Mouse (Mus musculus) heart, postnatal 10 days (tissue): ENCODE measurements at regions not wholly inside any gene's neighbourhood (a gene's known extent, or its start where the extent isn't known, plus 50 kb on each side); places are given as distances from the start of the nearest gene placed in this dataset.
A peak's percentile ranks its signal among the peaks of the same experiment; 100 is the strongest.

Source experiments
- DNase-seq, 2 experiments: peaks; one replicate each; pipeline ENCODE4 v3.0.0; 2021
- intact Hi-C: fragments of 180-260 bp; cut with DNase I; formaldehyde crosslinking; loops from one replicate; pipeline ENCODE4 v1.15.1; 2025

DNA sequence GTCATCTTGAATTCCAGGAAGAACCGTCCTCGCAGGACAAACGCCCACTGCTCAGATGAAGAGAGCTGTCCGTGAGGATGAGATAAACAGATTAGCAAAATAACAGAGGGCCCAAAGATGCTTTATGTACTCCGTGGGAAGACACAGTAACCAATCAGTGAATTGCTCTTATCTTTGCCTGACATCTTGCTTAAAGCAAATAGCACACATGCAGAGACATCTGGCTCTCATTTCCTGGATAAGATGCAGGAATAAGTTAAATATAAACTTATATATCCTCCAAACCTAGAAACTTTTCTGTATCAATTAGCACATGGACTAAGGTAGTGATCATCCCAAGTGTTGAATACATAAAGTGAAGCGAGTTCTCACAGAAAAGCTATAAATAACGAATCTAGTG is 169.3 kb downstream of the Gm5426 start:
- DNase-seq, result no peak
- intact Hi-C loops, result no loop called here

GRCm38 (mm10) chr10:96308713-96309445 is 172.5 kb downstream of the Gm5426 start:
- intact Hi-C loops, result no loop called here
- DNase-seq, result peak; percentile 44 to 61

GRCm38 (mm10) chr10:96309766-96310165 is 173.4 kb downstream of the Gm5426 start:
- intact Hi-C loops, result no loop called here
- DNase-seq, result no peak

DNA sequence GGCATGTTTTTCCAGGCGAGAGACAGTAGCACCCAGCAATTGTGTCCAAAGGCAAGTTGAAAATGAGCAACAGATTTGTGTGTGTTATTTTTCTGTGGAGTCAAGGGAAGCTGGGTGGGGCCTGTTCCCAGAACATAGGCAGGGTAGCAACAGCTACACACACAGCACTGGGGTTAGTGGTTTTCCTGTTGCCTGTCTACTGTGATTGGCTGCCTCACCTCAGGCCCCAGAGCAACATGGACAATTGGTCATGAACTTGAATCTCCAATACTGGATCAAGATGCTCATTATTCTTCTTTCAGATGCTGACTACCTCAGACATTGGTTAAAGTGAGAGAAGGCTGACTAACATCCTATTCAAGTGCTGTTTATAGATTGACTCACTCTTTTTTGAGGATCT is 188.9 kb downstream of the Gm5426 start:
- intact Hi-C loops, result no loop called here
- no peak for DNase-seq

DNA sequence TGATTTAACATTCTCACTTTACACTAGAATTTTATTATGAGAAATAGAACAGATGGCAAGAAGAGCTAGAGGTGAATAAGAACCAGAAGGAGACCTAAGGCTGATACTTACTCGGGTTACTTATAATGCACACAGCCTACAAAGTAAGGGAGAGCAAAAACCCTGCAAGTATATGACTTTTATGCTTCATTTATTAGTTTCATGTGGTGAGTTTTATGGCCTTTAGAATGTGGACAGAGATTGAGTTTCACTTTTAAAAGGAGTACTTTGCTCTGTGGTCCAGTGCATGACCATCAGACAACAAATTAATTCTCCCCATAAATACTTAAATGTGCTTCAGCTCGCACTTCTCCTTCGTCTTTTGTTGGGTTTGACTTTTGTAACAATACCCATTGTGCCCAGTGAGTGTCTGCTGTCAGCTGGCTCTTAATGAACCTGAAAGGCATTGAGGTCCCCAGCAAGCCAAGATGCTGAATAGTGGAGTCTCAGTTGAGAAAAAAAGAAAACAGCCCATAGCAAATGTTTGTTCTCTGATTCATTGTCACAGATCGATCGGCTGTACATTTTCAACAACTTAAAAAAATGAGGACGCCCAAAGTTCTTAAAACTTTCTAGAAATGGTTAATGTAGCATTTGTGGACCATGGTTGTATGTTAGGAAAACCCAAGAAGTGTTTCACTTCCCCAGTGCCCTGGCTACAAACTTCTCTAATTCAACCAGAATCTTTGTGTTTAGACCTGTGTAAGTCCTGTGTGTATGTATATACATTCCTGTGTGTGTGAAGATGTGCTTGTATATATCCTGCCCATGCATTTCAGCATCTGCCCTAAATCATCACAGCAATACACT is 194.5 kb downstream of the Gm5426 start:
- intact Hi-C loops, result loop anchor here (5.0 to 10.0 kb wide), 3 partner anchors 74 to 284 kb away; partner anchors contain the start of gene Btg1

DNA sequence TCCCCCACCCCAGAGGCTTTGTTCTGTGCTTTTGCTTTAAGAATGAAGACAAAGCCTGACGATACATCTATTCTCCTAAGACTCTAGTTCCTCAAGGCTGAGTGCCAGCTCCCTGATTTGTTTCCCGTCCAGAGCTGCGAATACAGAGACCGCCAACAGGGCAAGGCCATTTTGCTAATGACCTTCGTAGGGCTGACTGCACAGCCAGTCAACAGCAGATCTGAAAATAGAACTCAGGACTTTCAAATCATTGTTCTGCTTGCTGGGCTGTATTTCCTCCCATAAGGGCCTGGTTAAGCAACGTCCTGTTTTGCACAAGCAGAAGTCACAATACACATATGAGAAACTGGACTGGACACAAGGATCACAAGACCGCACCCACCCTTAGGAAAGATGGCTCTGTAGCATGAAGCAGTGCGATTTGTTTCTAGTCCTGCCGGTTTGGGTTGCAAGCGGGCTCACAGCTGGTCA is 196.4 kb downstream of the Gm5426 start:
- intact Hi-C loops, result loop anchor here (1.0 to 10.0 kb wide), 4 partner anchors 75 to 282 kb away; partner anchors contain the start of gene Btg1

More for the DNA sequence above, 194.5 kb downstream of the Gm5426 start:
- DNase-seq, result no peak

GRCm38 (mm10) chr10:96333224-96333623 is 196.8 kb downstream of the Gm5426 start:
- no peak for DNase-seq

More for the DNA sequence above, 196.4 kb downstream of the Gm5426 start:
- peak; percentile 76 to 79 for DNase-seq

DNA sequence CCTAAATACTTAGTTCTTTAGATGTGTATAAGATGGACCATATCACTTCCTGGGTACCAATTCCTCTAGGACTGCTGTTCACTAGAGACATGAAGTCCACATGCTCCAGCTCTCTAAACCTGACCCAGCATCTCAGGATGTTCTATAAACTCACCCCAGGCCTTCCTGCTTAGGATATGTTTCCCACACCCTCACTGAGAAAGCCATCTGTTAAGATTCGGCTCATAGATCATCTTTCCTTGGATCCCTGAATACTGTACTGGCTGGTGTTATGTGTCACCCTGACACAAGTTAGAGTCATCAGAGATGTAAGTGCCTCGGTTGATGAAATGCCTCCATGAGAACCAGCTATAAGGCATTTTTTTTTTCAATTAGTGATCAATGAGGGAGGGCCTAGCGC is 199.9 kb downstream of the Gm5426 start:
- DNase-seq, result no peak
- intact Hi-C loops, result loop anchor here (10.0 kb wide), 1 partner anchor 279 kb away; the partner anchor contains the start of gene Btg1

More at GRCm38 (mm10) chr10:96333224-96333623, 196.8 kb downstream of the Gm5426 start:
- intact Hi-C loops, result loop anchor here (5.0 to 10.0 kb wide), 3 partner anchors 76 to 282 kb away; partner anchors contain the start of gene Btg1

DNA sequence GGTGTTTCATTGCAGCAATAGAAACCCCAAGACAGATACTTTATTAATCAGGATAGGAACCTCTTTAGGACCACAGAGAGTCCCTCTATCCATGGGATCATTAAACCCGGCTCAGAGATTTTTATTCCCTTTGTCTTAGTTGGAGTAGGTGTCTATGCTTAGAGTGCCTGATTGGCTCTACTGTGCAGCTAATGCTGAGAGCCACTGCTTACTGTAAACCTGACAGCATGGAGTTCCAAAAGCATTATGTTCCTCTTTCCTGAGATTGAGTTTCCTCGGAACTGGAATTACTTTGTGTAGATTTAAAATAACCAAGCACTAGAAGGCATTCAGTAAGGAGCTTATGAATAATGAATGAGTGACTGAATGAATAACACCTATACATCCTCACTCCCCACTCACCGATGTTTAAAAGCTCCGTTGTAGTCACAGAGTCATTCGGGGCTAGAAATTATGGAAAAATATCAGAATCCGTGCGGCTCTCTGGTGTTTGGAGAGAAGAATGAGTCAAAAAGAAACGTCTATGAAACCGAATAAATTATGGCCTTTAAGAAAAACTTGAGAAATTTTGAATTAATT is 200.8 kb downstream of the Gm5426 start:
- intact Hi-C loops, result loop anchor here (10.0 kb wide), 1 partner anchor 278 kb away; the partner anchor contains the start of gene Btg1
- DNase-seq, result no peak

DNA sequence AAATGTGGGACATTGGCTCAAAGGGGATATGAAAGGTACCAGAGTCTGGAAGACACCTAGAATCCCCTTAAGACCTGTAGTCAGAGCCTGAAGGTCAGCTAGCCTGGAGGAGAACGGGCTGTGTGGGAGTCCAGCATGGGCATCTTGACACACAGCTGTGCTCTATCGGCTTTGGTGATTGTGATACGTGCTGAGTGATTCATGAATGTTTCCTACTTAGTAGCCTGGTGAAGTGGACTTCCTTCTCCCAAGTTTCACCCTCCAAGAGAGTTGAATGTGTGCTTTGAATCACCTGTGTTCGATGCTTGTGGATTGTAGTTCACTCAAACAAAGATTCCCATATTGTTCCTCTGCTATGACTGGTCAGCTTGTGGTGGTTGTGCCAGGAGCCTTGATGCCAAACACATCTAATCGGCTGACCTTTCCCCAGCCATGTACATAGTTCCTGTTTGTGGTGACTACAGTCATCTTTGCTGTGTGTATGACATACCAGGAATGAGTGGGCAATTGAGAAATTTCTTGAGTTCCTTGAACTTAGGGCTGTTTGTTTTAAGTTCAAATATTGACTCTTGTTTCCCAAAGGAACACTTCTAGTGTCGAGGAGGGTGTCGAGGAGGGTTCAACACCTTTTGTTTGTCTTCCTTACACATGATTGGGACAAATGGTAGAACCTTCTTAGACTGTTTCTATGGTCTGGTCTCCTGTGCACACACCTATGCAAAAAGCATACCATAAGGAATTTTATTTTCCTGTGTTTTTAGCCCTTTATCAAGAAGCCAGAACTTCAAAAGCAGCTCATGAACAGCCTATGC is 201.6 kb downstream of the Gm5426 start:
- intact Hi-C loops, result loop anchor here (10.0 kb wide), 1 partner anchor 277 kb away; the partner anchor contains the start of gene Btg1
- DNase-seq, result no peak

- DNase-seq, result no peak
- intact Hi-C loops, result loop anchor here (10.0 kb wide), 1 partner anchor 276 kb away; the partner anchor contains the start of gene Btg1
These were observed 202.2 kb downstream of the Gm5426 start for GRCm38 (mm10) chr10:96338609-96338978.

GRCm38 (mm10) chr10:96342476-96342875 is 206.1 kb downstream of the Gm5426 start:
- intact Hi-C loops, result no loop called here
- peak; percentile 32 to 35 for DNase-seq

GRCm38 (mm10) chr10:96343666-96344065 is 207.3 kb downstream of the Gm5426 start:
- intact Hi-C loops, result no loop called here

DNA sequence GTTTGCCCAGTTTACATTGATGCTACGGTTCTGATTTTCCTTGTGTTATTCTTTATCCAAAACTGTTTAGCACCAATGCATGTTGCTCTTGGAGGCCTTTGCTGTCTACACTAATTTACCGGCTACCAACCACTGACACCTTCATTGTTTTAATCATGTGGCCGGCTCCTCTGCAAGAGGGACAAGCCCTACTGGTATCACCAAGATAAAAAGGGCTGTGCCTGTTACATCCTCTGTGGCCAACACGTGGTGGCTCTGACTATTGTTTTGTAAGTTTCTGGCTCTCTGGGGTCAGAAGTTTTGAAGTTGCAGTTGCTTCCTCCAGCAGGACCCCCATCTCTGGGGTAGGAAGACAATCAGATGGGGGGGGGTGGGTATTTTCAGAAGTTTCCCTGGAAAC is 214.3 kb downstream of the Gm5426 start:
- intact Hi-C loops, result no loop called here
- DNase-seq, result no peak

More at GRCm38 (mm10) chr10:96343666-96344065, 207.3 kb downstream of the Gm5426 start:
- no peak for DNase-seq

DNA sequence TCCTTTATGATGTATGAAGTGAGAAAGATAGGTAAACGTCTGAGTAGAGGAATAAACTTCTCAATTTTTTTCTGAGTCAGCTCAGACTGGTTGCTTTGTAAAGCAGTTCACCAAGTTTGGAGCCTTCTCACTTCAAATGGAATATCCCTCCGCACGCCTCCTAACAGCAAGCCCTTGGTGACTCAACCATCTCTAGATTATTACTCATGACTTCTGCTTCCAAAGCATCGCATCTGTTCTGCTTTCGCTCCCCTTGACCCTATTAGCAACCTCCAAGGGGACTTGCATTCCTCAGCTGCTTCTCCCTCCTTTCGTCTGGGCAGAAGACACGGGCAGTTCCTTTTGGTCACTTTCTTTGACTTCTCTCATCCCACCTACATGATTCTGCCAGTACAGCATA is 214.9 kb downstream of the Gm5426 start:
- DNase-seq, result no peak
- intact Hi-C loops, result no loop called here

DNA sequence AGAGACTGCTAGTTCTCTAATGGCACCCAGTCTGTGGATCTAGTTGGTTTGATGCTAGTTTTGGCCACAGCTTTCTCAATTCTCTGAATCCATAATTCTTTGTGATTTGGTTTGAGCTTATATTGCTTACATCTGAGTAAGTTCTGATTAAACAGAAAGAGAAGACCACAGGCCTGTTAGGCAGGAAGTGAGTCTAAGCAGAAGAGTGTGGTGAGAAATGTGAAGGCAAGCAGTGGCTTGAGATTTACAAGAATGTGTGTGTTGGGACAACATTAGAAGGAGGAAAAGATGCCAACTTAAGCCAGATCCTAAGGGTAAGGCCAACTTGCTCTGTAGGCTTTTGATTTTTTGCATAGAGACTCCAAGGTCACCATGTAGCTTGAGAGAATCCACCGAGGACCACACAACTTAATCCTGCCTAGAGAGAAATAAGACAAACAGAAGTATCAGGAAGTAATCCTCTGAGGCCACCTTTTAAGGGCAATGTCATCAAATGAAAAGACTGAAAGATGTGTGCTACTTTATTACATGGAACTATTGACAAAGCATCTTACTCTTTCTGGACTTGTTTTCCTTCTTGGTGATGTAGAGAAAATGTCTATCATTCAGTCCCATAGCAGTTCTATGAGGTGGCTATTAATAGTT is 220.7 kb downstream of the Gm5426 start:
- DNase-seq, result no peak
- intact Hi-C loops, result no loop called here

DNA sequence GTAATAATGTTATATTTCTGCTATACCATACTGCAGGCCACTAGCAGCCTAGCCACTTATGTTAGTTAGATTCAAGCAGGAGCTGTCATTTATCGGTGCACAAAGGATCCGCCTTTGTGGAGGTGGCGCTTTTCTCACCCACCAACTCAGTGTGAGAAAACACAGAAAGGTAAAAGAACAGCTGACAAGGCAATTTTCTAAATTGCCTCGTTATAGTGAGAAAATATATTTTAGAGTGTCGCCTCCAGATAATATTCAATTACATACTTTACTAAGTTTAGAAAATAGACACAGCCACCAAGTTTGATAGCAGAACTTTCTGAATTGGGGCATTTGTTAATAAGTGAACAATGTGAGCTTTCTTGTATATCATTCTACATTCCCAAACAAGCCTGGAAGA is 221.2 kb downstream of the Gm5426 start:
- intact Hi-C loops, result no loop called here
- no peak for DNase-seq

GRCm38 (mm10) chr10:96358984-96359383 is 222.6 kb downstream of the Gm5426 start:
- intact Hi-C loops, result no loop called here
- DNase-seq, result no peak

- intact Hi-C loops, result no loop called here
- DNase-seq, result no peak
These were observed 225.8 kb downstream of the Gm5426 start for GRCm38 (mm10) chr10:96362211-96362610.
